Mouse (Mus musculus) adrenal gland, adult 8-10 months (tissue): ENCODE data around the gene Blvrb. TPM values are rescaled to one million over a fixed set of nuclear protein-coding genes. Genes with fewer than 3 reads are reported as not detected.

Source experiments
- DNase-seq: peaks from one replicate; pipeline ENCODE4 v3.0.0; 2022
- total RNA-seq, 4 experiments: library from RNA; stranded (reverse); gene quantifications; 2 replicates each; pipeline ENCODE4 v1.2.4; 2022

The Blvrb gene
- total RNA-seq = 10 to 100 TPM; 33.7 to 49.5 (median 44.8) TPM

DNA sequence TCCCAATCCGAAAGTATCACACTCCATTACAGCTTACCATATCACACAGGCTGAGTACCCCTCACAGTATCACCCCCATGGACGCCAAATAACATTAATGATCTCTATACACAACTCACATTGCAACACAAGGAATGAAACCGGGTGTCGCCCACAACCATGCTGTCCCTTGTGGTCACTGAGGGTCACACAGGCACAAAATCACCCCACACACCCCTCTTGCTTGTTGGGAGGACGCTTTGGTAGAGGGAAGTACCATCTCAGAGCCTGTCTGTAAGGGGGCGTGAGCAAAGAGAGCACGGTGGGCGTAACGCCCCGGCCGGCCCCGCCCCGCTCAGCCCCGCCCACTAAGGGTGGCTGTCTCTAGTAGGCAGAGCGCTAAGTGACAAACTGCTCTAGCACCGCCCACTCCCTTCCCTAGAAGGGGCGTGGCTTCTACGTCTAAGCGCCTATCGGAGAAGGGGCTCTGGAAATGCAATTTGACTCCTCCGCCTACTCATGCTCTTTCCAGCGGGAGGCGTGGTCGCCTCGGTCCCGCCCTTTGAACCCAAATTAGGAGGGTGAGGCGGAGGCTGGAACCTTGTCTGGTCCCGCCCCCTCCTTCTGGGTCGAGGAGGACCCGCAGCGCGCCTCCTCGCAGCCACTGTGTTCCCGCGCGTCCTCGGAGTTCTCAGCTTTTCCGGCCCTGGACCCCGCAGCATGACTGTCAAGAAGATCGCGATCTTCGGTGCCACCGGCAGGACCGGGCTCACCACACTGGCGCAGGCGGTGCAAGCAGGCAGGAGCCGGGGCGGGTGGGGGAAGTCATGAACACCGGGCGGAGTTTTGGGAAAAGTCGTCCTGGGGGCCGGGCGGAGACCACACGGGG lies at the start of gene Blvrb, which contains the start of gene Sptbn4:
TSS of gene Blvrb (plus strand) at position 560 of the 868 bp plus-strand sequence.
TSS of gene Sptbn4 (minus strand) at position 268 of the 868 bp plus-strand sequence.
- DNase-seq = peak; percentile 100

DNA sequence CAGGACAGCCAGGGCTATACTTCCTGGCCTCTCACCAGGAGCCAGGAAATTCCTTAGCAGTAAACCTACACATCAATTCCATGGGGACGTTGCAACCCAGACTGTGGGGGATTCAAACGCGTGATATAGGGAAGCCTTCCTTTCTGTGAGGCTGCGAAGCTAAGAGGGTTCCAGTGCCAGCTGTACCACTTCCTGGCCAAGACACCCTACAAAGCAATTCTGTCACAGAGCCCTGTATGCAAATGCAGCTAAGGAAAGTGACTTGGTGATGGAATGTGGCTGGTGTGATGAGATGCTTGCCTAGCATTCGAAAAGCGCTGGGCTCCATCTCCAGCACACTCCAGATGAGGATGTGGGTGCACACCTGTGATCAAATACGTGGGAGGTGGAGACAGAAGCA lies 47.2 kb upstream of the Blvrb start:
- no peak for DNase-seq

GRCm38 (mm10) chr7:27402675-27403074 lies 45.1 kb upstream of the Blvrb start:
- peak; percentile 19 for DNase-seq

- DNase-seq = no peak
These were observed 43.4 kb upstream of the Blvrb start for GRCm38 (mm10) chr7:27404203-27404942.

- no peak for DNase-seq
These were observed 41.3 kb upstream of the Blvrb start for GRCm38 (mm10) chr7:27406481-27406880.

GRCm38 (mm10) chr7:27407816-27408215 lies 40.0 kb upstream of the Blvrb start:
- no peak for DNase-seq

GRCm38 (mm10) chr7:27408379-27409176 lies 39.2 kb upstream of the Blvrb start:
- DNase-seq = peak; percentile 39

GRCm38 (mm10) chr7:27417151-27417550 lies 30.6 kb upstream of the Blvrb start:
- DNase-seq = no peak

- no peak for DNase-seq
These were observed 28.7 kb upstream of the Blvrb start for GRCm38 (mm10) chr7:27419101-27419500.

DNA sequence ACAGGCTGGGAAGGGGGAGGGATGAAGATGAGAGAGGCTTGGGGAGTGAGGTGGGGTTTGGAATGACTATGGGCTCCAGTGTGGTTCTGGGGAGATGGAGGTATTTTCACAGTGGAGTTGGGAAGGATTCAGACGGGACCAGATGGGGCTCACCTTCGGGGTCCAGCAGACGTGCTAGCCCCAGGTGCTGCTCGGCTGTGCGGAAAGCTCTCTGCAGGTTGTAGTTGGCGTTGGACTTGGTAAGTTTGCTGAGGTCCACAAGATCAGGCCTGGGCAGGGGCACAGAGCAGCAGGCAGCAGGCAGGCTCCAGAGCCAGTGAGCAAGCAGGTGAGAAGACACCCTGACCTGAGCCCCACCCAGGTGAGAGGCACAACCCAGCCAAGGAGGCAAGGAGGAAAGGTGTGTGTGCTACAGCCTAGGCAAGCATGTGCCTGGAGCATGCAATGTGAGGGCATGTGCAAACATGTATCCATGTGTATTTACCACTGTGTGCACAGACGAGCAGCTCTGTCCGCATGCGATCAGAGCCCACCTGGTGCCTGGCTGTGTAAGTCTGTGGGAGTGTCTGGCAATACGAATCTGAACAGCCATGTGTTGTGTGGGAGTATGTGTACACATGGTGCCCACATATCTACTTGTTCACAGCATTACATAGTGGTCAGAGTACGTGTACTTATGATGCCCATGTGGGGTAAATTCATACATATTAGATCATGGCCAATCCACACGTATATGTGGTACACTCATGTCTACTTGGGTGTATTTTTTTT lies 24.0 kb upstream of the Blvrb start:
- DNase-seq = no peak

DNA sequence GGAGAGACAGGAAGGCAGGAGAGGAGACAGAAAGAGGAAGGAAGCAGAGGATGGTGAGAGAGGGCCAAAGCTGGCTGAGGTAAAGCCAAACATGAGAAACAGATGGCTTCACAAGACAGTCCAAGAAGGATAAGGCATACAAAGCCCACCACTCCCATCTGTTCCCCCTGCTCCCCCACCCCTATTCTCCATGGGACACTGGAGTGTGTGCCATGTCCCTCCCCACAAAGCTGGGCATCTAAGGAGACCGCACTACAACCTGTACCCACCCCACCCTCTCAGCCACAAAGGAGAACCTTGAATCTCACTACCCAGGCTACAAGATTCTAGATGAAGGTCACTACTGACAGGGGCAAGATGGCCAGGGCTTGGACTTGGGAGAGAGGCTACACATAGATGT lies 20.4 kb upstream of the Blvrb start:
- DNase-seq = no peak

DNA sequence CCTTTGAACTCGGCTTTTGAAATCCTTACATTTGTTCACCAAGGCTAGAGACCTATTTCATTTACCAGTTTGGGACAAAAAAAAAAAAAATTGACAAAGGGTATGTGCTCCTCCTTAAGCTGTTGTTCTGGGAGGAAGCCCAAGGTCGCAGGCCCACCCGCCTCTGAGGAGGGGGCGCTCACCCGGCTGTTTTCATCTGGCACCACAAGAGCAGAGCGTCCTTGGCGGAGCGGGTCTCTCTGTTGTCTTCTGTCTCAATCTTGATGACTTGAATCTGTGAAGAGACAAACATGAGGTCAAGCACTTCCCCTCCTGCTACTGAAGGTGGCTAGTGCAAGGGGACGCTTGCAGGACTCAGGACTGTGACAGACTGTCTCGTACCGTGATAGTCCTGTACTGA lies 19.8 kb upstream of the Blvrb start:
- no peak for DNase-seq

GRCm38 (mm10) chr7:27429135-27429534 lies 18.6 kb upstream of the Blvrb start:
- no peak for DNase-seq

DNA sequence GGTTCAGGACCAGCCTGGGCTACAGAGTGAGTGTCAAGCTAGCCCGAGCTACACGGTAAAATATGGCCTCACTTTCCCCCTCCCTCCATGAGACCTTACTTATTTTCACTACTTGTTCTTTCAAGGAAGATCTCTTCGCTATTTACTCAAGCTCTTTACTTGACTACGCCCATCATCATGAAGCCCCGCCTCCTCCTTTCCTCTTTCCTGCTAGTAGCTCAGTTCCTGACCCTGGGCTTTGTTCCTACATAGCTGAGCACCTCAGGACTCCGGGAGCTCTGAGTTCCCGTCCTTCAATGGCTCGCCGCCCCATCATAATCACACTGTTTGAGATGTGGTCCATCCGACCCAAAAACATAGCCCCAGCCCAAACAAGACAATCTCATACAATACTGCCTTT lies 14.4 kb upstream of the Blvrb start:
- no peak for DNase-seq

DNA sequence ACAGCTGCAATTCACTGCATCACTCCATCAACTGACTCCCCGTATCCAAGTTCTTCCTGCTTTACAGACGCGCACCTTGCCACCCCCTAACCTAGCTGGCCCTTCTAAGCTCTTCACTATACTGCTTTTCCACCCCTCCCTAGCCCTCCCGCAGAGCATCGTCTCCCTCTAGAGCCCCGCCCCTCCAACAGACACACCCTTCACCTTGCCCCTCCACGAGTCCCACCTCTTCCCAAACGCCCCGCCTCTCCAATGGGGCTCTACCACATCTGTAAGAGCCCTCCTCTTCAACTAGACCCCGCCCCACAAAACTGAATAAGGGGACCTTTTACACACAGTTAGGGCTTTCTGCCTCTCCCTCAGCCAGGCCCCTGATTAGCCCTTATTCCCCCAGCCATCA lies 14.0 kb upstream of the Blvrb start:
- no peak for DNase-seq

- DNase-seq = no peak
These were observed 10.2 kb upstream of the Blvrb start for GRCm38 (mm10) chr7:27437544-27437943.

DNA sequence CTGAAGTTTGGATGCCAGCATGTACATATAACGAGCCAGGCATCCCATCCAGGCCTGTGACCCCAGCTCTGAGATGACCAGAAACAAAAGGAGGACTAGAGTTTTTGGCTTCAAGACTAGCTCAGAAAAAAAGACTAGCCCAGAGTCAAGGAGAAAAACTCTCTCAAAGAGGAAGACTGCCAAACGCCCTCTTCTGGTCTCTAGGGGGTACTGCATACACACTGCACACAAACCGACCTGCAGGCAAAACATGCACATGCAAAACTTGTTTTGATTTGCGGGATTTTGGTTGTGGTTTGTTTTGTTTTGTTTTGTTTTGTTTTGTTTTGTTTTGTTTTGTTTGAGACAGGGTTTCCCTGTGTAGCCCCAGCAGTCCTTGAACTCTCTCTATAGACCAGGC lies 7.8 kb upstream of the Blvrb start:
- no peak for DNase-seq

- no peak for DNase-seq
These were observed 1.7 kb upstream of the Blvrb start for GRCm38 (mm10) chr7:27446051-27446450.

DNA sequence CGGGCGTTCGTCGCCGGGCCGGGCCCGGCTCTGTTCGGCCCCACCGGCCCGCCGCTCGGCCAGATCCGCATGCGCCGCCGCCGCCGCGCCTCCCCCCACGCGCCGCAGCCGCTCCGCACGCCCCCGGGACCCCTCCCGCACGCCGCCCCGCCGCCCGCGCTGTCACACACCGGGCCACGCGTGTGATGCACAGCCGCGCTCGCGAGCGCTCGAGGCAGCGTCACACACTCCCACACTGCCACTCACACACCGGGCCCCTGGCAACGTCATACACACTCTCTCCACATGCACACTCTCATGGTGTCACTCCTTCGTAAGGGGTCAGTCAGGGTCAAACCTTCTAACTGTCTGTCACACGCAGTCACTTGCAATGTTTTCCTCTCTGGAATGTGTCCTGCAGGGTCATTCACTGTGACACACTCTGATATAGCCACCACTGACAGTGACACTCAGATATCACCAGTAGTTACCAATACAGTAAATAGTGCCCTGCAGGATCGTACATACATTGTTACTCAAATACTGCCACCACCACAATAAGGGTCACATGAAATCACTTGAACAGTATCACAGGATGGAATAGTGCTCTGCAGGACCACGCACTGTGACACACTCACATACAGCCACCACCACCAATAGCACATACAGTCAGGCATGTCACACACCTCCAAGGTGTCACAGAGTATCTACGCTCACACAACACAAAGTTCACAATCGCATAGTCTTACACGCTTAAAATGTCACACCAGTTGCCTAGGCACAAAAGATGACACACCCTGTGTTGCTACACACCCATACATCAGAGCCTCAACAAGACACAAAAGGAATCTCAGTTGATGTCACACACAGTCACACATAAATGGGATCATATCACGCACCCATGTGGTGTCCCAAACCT lies 1.0 kb upstream of the Blvrb start:
- DNase-seq = peak; percentile 32

- DNase-seq = peak; percentile 32
These were observed 836 bp downstream of the Blvrb start for GRCm38 (mm10) chr7:27448421-27449206.
